Mouse (Mus musculus): Measurements from ENCODE around the gene Vash2. TPM values are rescaled to one million over a fixed set of nuclear protein-coding genes. Genes with fewer than 3 reads are reported as not detected.

Gene Vash2
- polyA plus RNA-seq, 1 experiment, result 1.9 TPM

DNA sequence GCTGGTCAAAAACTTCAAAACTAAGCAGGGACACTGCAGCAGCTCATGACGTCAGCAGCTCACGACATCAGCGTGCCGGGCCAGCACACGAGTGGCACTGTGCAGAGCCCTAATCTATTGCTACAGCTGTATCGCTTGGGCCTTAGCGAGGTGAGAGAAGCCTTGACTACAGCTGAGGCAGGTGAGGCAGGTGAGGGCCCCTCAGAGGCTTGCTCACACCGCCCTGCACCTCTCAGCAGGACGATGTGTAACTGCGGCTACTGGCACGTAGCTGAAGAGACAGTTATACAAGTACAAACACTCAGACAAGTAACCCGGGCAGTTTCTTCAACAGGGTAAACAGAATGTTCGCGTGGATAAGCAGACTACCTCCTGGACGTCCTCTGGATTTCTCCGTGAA, 74.4 kb downstream of the Vash2 start:
- TF ChIP-seq CTCF (IDR thresholded peaks at IDR 0.05; ENCODE audit: extremely low read depth, insufficient read depth, low read length), result no peak
- TF ChIP-seq POLR2A (IDR thresholded peaks at IDR 0.05; ENCODE audit: extremely low read depth, insufficient read depth, low read length), result no peak
- Histone ChIP-seq H3K4me1 (ENCODE audit: control insufficient read depth, insufficient read depth, low read length) (peaks cover 6% of the 10 kb centered on the region; the same call in 1 of the 2 replicates), H3K27ac (ENCODE audit: insufficient read depth, low read length) (no peak overlapping the region), H3K4me3 (ENCODE audit: insufficient read depth, low read length) (no peak overlapping the region)

- Histone ChIP-seq H3K27ac (ENCODE audit: insufficient read depth, low read length) (no peak overlapping the region), H3K4me3 (ENCODE audit: insufficient read depth, low read length) (no peak overlapping the region), H3K4me1 (ENCODE audit: control insufficient read depth, insufficient read depth, low read length) (peaks cover 4% of the 10 kb centered on the region; the same call in 1 of the 2 replicates)
- no peak for TF ChIP-seq POLR2A (IDR thresholded peaks at IDR 0.05; ENCODE audit: extremely low read depth, insufficient read depth, low read length)
- TF ChIP-seq CTCF (IDR thresholded peaks at IDR 0.05; ENCODE audit: extremely low read depth, insufficient read depth, low read length), result no peak
These were observed 75.0 kb downstream of the Vash2 start for GRCm38 (mm10) chr1:190904136-190904535.

- TF ChIP-seq POLR2A (IDR thresholded peaks at IDR 0.05; ENCODE audit: extremely low read depth, insufficient read depth, low read length) (no peak), CTCF (IDR thresholded peaks at IDR 0.05; ENCODE audit: extremely low read depth, insufficient read depth, low read length) (no peak)
- no peak overlapping the region for H3K4me3 ChIP-seq (ENCODE audit: insufficient read depth, low read length)
- peaks cover 2% of the 10 kb centered on the region; the same call in 1 of the 2 replicates for H3K4me1 ChIP-seq (ENCODE audit: control insufficient read depth, insufficient read depth, low read length)
- no peak overlapping the region for H3K27ac ChIP-seq (ENCODE audit: insufficient read depth, low read length)
These were observed 78.0 kb downstream of the Vash2 start for GRCm38 (mm10) chr1:190901082-190901481.

DNA sequence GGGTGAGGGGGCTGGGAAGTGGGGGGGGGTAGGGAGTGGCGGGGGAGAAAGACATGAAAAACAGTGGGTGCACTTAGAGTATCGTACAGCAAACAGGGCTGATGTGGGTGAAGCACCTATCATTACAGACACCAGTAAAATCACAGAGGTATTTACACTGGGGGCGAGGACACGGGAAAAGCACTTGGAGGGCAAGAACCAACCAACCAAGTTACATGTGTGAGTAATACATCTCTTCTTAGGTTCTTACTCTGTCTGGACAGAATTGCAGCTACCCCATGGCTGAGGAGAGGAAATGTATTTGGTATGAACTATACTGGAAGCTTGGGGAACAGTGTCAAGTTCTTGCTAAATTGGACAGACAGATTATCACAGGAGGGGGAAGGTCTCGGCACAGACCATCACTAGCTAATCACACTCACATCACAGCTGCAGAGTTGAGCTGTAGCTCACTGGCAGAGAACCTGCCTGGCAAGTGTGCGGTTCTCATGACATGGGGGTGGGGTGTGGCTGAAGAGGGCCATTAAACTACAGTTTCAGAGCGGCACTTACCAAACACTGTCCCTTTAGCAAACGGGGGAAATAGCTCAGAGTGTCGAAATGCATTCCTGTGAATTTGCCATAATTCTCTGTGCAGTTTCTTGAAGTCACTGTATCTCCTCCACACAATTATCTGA, 80.1 kb downstream of the Vash2 start:
- Histone ChIP-seq H3K27ac (ENCODE audit: insufficient read depth, low read length) (no peak overlapping the region), H3K4me1 (ENCODE audit: control insufficient read depth, insufficient read depth, low read length) (peaks cover 2% of the 10 kb centered on the region; the same call in 1 of the 2 replicates)
- TF ChIP-seq POLR2A (IDR thresholded peaks at IDR 0.05; ENCODE audit: extremely low read depth, insufficient read depth, low read length), result no peak
- no peak for TF ChIP-seq CTCF (IDR thresholded peaks at IDR 0.05; ENCODE audit: extremely low read depth, insufficient read depth, low read length)

DNA sequence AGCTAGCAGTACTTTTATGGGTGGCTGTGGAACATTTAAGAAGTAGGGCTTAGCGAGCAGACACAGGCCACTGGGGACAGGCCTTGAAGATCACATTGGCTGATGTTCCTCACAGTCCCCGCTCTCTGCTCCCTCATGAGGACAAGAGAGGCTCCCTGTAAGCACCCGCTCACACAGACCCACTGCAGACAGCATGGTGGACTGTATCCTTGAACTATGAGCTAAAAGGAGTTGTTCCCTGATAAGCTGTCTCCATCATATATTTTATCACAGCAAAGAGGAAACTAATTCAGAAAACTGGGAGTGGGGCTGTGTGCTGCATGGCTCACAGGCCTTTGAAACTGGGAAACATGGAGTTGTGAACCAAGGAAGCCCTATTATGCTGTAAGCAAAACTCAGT, 80.9 kb downstream of the Vash2 start:
- Histone ChIP-seq H3K4me3 (ENCODE audit: insufficient read depth, low read length) (no peak overlapping the region), H3K4me1 (ENCODE audit: control insufficient read depth, insufficient read depth, low read length) (no peaks in the 10 kb centered on the region), H3K27ac (ENCODE audit: insufficient read depth, low read length) (no peak overlapping the region)
- TF ChIP-seq POLR2A (IDR thresholded peaks at IDR 0.05; ENCODE audit: extremely low read depth, insufficient read depth, low read length) (no peak), CTCF (IDR thresholded peaks at IDR 0.05; ENCODE audit: extremely low read depth, insufficient read depth, low read length) (no peak)

More for the DNA sequence above, 80.1 kb downstream of the Vash2 start:
- no peak overlapping the region for H3K4me3 ChIP-seq (ENCODE audit: insufficient read depth, low read length)

Other genes with a start within 250 kb of the Vash2 start
- 26.1 and 30.7 TPM in 2 replicates for gene Rps6kc1, start 67.5 kb downstream of the Vash2 start, polyA plus RNA-seq (2012; rRNA removed)
- gene Angel2, start 54.2 kb downstream of the Vash2 start, polyA plus RNA-seq (2012; rRNA removed), result 57.3 and 61.5 TPM in 2 replicates
- gene Flvcr1, start 46.9 kb upstream of the Vash2 start, polyA plus RNA-seq (2012; rRNA removed), result 16.9 and 17.0 TPM in 2 replicates
- gene Spata45, start 57.3 kb upstream of the Vash2 start, polyA plus RNA-seq (2012; rRNA removed), result not detected in 2 replicates
- 60.7 and 62.4 TPM in 2 replicates for gene Tatdn3, start 83.6 kb upstream of the Vash2 start, polyA plus RNA-seq (2012; rRNA removed)
- gene Nsl1, start 83.7 kb upstream of the Vash2 start, polyA plus RNA-seq (2012; rRNA removed), result 0.52 and 0.61 TPM in 2 replicates
- gene Batf3, start 118.6 kb upstream of the Vash2 start, polyA plus RNA-seq (2012; rRNA removed), result 3.2 and 4.8 TPM in 2 replicates
- gene Fam71a, start 185.5 kb upstream of the Vash2 start, polyA plus RNA-seq (2012; rRNA removed), result not detected in 2 replicates
- 0.72 and 0.73 TPM in 2 replicates for gene Atf3, start 238.7 kb upstream of the Vash2 start, polyA plus RNA-seq (2012; rRNA removed)